Mouse (Mus musculus) right cerebral cortex, adult 2 months (tissue): ENCODE results near the gene Wdr34.

Source experiments
- DNase-seq, 2 experiments: peaks; one replicate each; pipeline ENCODE4 v3.0.0; 2021 to 2022; ENCODE audit warnings: low spot score in 2 of 2

Wdr34 gene

GRCm38 (mm10) chr2:30048699-30049388 is at the start of gene Wdr34:
Wdr34 (minus strand) TSS chr2:30048881.
- DNase-seq: peak; percentile 97 to 98

GRCm38 (mm10) chr2:30095882-30096527 is 47.3 kb upstream of the Wdr34 start:
- no peak for DNase-seq

- peak in 1 of 2 experiments; percentile 24 for DNase-seq
Measured at GRCm38 (mm10) chr2:30094208-30094588, 45.5 kb upstream of the Wdr34 start.

GRCm38 (mm10) chr2:30093471-30094207 is 45.0 kb upstream of the Wdr34 start, which contains the start of gene Zdhhc12:
Zdhhc12 (minus strand) TSS chr2:30093648.
- DNase-seq: peak; percentile 87 to 89

GRCm38 (mm10) chr2:30092280-30092918 is 43.7 kb upstream of the Wdr34 start:
- no peak for DNase-seq

- no peak for DNase-seq
Measured at GRCm38 (mm10) chr2:30091521-30091920, 42.8 kb upstream of the Wdr34 start.

GRCm38 (mm10) chr2:30087310-30087709 is 38.6 kb upstream of the Wdr34 start:
- DNase-seq: no peak

GRCm38 (mm10) chr2:30084632-30085031 is 36.0 kb upstream of the Wdr34 start:
- no peak for DNase-seq

- DNase-seq: no peak
Measured at GRCm38 (mm10) chr2:30084113-30084512, 35.4 kb upstream of the Wdr34 start.

GRCm38 (mm10) chr2:30080181-30080800 is 31.6 kb upstream of the Wdr34 start:
- no peak for DNase-seq

GRCm38 (mm10) chr2:30078760-30079159 is 30.1 kb upstream of the Wdr34 start:
- no peak for DNase-seq

GRCm38 (mm10) chr2:30078349-30078712 is 29.6 kb upstream of the Wdr34 start:
- no peak for DNase-seq

GRCm38 (mm10) chr2:30077502-30078348 is 29.0 kb upstream of the Wdr34 start, which contains the start of gene Pkn3:
Pkn3 (plus strand) TSS chr2:30077684.
- peak; percentile 70 to 74 for DNase-seq

GRCm38 (mm10) chr2:30076959-30077358 is 28.3 kb upstream of the Wdr34 start:
- no peak for DNase-seq

GRCm38 (mm10) chr2:30076439-30076838 is 27.8 kb upstream of the Wdr34 start:
- DNase-seq: no peak

- DNase-seq: no peak
Measured at GRCm38 (mm10) chr2:30075625-30076024, 26.9 kb upstream of the Wdr34 start.

GRCm38 (mm10) chr2:30073285-30073684 is 24.6 kb upstream of the Wdr34 start:
- DNase-seq: no peak

- DNase-seq: no peak
Measured at GRCm38 (mm10) chr2:30072875-30073274, 24.2 kb upstream of the Wdr34 start.

- no peak for DNase-seq
Measured at GRCm38 (mm10) chr2:30067962-30068361, 19.3 kb upstream of the Wdr34 start.

GRCm38 (mm10) chr2:30067031-30067888 is 18.6 kb upstream of the Wdr34 start:
- peak; percentile 24 to 28 for DNase-seq
